Mouse (Mus musculus) embryo, embryonic 9.5 days (tissue): ENCODE measurements around the gene Igsf3.

ENCODE experiments used
- DNase-seq: peaks from one replicate; pipeline ENCODE4 v3.0.0-alpha.2; 2017; ENCODE audit errors: extremely low spot score

Gene Igsf3

GRCm38 (mm10) chr3:101502086-101502760 is 125.3 kb downstream of the Igsf3 start:
- no peak for DNase-seq

- DNase-seq = peak; percentile 91
These were observed 129.3 kb downstream of the Igsf3 start for GRCm38 (mm10) chr3:101506179-101506578.

- no peak for DNase-seq
These were observed 130.3 kb downstream of the Igsf3 start for GRCm38 (mm10) chr3:101506970-101507702.

GRCm38 (mm10) chr3:101507766-101508165 is 130.9 kb downstream of the Igsf3 start:
- DNase-seq = no peak

- no peak for DNase-seq
These were observed 133.0 kb downstream of the Igsf3 start for GRCm38 (mm10) chr3:101509707-101510544.

- DNase-seq = no peak
These were observed 133.7 kb downstream of the Igsf3 start for GRCm38 (mm10) chr3:101510632-101511031.
